Mouse (Mus musculus): ENCODE measurements at regions not wholly inside any gene's neighbourhood (a gene's known extent, or its start where the extent isn't known, plus 50 kb on each side); places are given as distances from the start of the nearest gene placed in this dataset.

GRCm38 (mm10) chr15:51324211-51324610, 2560.5 kb upstream of the Gm7489 start:
- no peak for ATAC-seq (replicated peaks; ENCODE audit: insufficient number of reproducible peaks, low FRiP score, low TSS enrichment, poor library complexity, severe bottlenecking)

DNA sequence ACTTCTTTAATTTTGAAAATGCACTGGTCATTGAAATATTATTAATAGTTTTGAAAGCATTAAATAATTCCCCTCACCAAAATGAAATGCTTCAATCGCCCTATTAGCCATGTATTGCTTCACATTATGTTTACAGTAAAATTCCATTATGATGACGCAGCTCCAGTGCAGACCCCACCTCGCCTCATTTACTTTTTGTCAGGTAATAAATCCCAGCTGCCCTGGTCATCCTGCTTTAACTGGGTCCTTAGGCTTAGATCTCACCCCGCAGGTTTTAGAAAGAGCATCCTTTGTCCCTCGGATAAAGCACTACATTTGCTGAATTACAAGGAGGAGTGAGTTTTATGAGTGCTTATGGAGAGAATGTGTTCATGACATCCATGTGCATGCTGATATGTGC, 2557.0 kb upstream of the Gm7489 start:
- no peak for ATAC-seq (replicated peaks; ENCODE audit: insufficient number of reproducible peaks, low FRiP score, low TSS enrichment, poor library complexity, severe bottlenecking)

- no peak for ATAC-seq (replicated peaks; ENCODE audit: insufficient number of reproducible peaks, low FRiP score, low TSS enrichment, poor library complexity, severe bottlenecking)
These were observed 2548.3 kb upstream of the Gm7489 start for GRCm38 (mm10) chr15:51336441-51336840.

DNA sequence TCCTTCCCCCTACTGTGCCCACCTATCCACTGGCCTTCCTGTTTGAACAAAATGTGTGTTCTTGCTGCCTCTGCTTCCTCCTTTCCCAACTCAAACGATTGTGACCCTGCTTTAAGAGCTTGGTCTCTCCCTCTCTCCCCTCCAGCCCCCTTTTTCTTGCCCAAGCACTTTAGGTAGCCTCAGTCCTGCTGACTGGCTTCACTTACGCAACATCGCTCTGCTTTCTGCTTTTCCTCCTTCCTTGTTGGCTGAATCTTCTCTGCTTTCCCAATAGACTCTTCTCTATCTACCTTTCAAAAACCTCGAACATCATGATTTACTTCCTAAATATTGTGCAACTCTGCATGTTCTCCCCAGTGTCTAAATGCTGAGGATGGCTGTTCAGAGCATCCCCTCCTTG, 2538.4 kb upstream of the Gm7489 start:
- ATAC-seq (replicated peaks; ENCODE audit: insufficient number of reproducible peaks, low FRiP score, low TSS enrichment, poor library complexity, severe bottlenecking): no peak

DNA sequence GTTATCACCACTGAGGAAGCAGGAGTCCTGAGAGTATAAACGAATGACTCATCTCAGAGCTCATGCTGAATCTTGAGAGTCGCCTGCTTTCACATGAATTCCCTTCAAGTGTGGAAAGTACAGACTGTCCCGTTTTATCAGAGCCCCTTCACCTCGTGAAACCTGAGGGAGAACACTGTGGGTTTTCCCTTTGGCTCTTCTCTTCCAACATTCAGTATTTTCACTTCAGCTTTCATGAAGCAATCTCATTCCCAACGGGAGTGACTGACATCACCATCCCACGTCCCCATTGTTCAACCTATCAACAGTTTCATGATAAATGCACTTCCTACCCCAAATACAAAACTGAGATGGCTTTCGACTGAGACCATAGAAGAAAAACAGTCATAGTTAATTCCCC, 2521.3 kb upstream of the Gm7489 start:
- no peak for ATAC-seq (replicated peaks; ENCODE audit: insufficient number of reproducible peaks, low FRiP score, low TSS enrichment, poor library complexity, severe bottlenecking)

DNA sequence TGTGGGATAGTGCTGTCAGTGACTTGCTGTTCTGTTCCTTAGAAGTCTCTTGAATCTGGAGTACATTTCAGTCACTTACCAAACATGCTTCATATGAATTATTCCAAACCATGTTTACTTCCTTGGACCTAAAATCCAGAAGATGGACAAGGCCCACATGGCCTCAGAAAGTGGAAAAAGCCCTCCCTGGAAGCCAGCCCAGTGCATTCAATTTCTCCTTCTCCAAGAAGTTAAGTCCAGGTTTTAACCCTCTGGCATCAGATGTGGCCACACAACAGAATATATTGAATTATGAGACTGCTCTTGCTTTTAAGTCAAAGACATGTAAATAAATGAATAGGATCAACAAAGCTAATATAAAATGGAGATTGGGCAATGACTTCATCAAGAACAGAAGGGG, 2513.5 kb upstream of the Gm7489 start:
- ATAC-seq (replicated peaks; ENCODE audit: insufficient number of reproducible peaks, low FRiP score, low TSS enrichment, poor library complexity, severe bottlenecking): no peak

GRCm38 (mm10) chr15:51390383-51390782, 2494.3 kb upstream of the Gm7489 start:
- ATAC-seq (replicated peaks; ENCODE audit: insufficient number of reproducible peaks, low FRiP score, low TSS enrichment, poor library complexity, severe bottlenecking): no peak

DNA sequence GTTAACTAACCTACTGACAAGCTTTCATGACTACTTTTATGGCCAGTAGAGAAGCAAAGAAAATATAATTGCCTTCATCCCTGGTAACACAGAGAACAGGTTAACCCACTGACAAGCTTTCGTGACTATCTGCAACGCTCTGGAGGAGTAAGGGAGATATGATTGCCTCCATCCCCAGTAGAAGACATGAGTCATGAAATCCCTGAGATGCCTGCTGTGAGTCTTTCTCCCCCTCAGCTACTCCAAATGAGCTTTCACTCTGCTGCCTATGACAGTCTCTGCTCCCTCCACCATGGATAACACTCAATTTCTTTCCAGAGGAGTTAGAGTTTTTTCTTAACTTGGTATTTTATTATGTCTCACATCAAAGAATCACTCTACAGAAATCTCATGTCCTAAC, 2493.4 kb upstream of the Gm7489 start:
- no peak for ATAC-seq (replicated peaks; ENCODE audit: insufficient number of reproducible peaks, low FRiP score, low TSS enrichment, poor library complexity, severe bottlenecking)

DNA sequence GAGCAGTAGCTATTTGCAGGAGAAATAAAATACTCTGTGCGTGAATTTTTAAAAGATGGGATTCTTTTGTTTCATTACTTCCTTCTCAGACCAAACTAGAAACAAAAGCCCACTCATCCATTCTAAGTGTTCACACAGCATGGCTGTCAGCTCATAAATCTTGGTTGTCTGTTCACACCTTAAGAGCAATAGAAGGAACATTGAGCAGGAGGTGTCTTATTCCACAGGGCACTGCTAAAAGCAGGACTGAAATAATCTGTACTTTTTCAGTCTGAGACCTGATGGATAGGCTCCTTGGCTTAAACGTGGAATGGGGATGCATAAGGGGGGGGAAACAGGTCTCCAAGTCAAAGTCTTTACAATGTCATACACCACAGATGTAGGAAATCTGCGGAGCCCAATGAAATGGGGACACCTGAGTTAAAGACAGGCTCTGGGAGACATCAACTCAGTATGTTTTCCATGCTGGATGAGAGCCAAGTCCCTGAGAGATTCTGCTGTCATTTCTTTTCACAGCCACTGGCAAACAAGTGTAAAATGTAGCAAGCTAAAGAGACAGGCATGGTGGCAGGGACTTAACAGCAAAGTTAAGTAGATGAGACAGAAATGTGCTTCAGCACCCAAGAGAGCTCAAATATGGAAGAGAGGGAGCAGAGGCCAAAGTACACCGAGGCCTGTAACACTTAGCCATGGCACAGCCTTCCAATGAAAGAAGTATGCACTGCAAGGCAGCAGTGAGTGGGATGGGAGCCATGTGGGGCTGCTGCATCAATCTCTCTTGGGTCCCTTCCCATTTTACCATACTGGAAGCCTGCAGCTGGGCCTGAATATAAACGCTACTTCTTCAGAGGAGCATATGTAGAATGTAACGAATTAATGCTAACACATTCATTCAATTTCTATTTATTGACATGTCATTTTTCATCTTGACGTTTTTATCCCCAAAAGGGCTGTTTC, 2492.0 kb upstream of the Gm7489 start:
- ATAC-seq (replicated peaks; ENCODE audit: insufficient number of reproducible peaks, low FRiP score, low TSS enrichment, poor library complexity, severe bottlenecking): no peak

GRCm38 (mm10) chr15:51395961-51396360, 2488.7 kb upstream of the Gm7489 start:
- ATAC-seq (replicated peaks; ENCODE audit: insufficient number of reproducible peaks, low FRiP score, low TSS enrichment, poor library complexity, severe bottlenecking): no peak

- no peak for ATAC-seq (replicated peaks; ENCODE audit: insufficient number of reproducible peaks, low FRiP score, low TSS enrichment, poor library complexity, severe bottlenecking)
These were observed 2481.1 kb upstream of the Gm7489 start for GRCm38 (mm10) chr15:51403581-51403980.

DNA sequence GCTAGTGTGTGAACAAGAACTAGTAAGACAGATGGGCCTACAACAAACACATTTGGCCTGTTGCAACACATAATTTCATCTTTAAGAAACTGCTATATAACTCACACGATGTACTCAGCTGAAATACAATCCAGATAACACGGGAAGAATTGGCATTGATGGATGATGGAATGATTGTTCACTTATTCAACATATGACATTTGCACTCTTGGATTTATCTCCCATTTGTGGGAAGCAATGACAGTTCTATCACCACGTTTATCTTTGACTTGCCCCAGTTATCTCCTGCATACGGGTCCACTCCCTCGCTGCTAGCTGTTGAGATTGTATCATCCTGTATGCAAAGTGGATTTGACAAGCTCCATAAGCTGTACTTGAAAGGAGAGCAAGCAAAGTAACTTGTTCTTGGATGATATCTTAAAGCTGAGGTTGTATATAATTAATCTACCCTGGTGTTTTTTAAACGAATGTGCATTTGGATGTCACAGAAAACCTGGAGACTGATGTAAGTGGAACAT, 2474.9 kb upstream of the Gm7489 start:
- no peak for ATAC-seq (replicated peaks; ENCODE audit: insufficient number of reproducible peaks, low FRiP score, low TSS enrichment, poor library complexity, severe bottlenecking)

GRCm38 (mm10) chr15:51411966-51412365, 2472.7 kb upstream of the Gm7489 start:
- no peak for ATAC-seq (replicated peaks; ENCODE audit: insufficient number of reproducible peaks, low FRiP score, low TSS enrichment, poor library complexity, severe bottlenecking)

- no peak for ATAC-seq (replicated peaks; ENCODE audit: insufficient number of reproducible peaks, low FRiP score, low TSS enrichment, poor library complexity, severe bottlenecking)
These were observed 2442.1 kb upstream of the Gm7489 start for GRCm38 (mm10) chr15:51442606-51443005.

DNA sequence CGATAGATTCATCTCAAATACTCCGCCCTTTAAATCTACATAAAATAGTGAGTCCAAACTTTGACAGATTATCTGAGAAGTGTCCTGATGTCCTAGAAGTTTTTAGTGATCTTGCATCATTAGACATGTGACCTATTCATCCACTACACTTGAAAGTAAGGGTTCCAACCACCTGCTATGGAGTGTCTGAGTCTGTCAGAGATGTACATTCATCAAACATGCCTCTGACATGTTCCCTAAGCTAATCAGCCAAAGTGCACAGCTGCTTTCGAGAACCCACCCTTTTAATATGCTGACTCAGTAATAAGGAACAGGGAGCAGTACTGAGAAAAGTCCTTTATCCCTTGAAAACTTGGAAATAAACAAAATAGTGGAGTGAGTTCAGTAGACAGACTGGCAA, 2414.8 kb upstream of the Gm7489 start:
- ATAC-seq (replicated peaks; ENCODE audit: insufficient number of reproducible peaks, low FRiP score, low TSS enrichment, poor library complexity, severe bottlenecking): no peak

GRCm38 (mm10) chr15:51471143-51471542, 2413.6 kb upstream of the Gm7489 start:
- no peak for ATAC-seq (replicated peaks; ENCODE audit: insufficient number of reproducible peaks, low FRiP score, low TSS enrichment, poor library complexity, severe bottlenecking)

GRCm38 (mm10) chr15:51472049-51472448, 2412.7 kb upstream of the Gm7489 start:
- ATAC-seq (replicated peaks; ENCODE audit: insufficient number of reproducible peaks, low FRiP score, low TSS enrichment, poor library complexity, severe bottlenecking): no peak

DNA sequence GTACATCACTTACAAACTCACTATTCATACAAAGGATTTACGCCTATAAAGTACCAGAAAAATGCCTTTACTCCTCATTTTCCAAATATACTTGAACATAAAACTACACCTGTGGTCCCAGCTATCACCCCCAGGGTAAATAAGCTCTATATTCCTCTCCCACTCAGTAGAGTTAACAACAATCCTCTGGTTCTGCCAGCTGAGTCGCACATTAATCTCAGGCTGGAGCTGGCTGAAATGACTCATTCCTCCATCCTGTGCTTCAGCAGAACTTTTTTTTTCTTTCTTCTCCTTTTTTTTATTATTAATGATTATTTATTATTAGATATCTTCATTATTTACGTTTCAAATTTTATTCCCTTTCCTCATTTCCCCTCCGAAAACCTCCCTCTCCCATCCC, 2402.8 kb upstream of the Gm7489 start:
- ATAC-seq (replicated peaks; ENCODE audit: insufficient number of reproducible peaks, low FRiP score, low TSS enrichment, poor library complexity, severe bottlenecking): no peak

DNA sequence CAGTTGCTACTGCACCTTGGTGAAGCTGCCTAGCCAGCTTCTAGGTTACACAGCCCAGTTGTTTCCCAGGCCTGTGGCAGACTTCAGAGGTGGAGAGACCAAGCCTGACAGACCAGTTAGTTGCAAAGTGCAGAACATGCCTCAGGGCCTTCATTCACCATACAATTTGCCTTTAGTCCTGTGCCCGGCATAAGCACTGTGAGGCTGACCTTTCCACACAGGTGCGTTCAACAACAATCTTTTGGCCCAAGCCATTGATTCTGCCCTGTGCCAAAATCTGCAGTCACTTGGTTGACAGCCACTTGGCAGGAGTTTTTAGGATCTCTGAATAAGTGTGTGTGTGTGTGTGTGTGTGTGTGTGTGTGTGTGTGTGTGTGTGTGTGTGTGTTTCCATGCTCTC, 2400.5 kb upstream of the Gm7489 start:
- no peak for ATAC-seq (replicated peaks; ENCODE audit: insufficient number of reproducible peaks, low FRiP score, low TSS enrichment, poor library complexity, severe bottlenecking)

GRCm38 (mm10) chr15:51485554-51485953, 2399.2 kb upstream of the Gm7489 start:
- ATAC-seq (replicated peaks; ENCODE audit: insufficient number of reproducible peaks, low FRiP score, low TSS enrichment, poor library complexity, severe bottlenecking): no peak

Data from monocyte, adult 5-6 weeks (primary cell).